Mouse (Mus musculus) G1E-ER4 (cell line): Measurements from ENCODE around the gene Itpk1. TPM values are rescaled to one million over a fixed set of nuclear protein-coding genes. Genes with fewer than 3 reads are reported as not detected.

Experiments
- GATA1 ChIP-seq: IDR thresholded peaks from one replicate; pipeline ENCODE4 v1.8.0; 2012; ENCODE audit warnings: low read length, inconsistent platforms
- polyA plus RNA-seq: library from polyadenylated mRNA; stranded (reverse); fragments of >175 nt; gene quantifications from 2 replicates; pipeline ENCODE4 v1.2.3, GENCODE M21; 2012

Itpk1 gene
- polyA plus RNA-seq, 1 experiment: 3.1 TPM

- TF ChIP-seq GATA1: no peak
These were observed 18.2 kb upstream of the Itpk1 start for GRCm38 (mm10) chr12:102722966-102723365.

- TF ChIP-seq GATA1: no peak
These were observed 17.7 kb upstream of the Itpk1 start for GRCm38 (mm10) chr12:102722451-102722850.

DNA sequence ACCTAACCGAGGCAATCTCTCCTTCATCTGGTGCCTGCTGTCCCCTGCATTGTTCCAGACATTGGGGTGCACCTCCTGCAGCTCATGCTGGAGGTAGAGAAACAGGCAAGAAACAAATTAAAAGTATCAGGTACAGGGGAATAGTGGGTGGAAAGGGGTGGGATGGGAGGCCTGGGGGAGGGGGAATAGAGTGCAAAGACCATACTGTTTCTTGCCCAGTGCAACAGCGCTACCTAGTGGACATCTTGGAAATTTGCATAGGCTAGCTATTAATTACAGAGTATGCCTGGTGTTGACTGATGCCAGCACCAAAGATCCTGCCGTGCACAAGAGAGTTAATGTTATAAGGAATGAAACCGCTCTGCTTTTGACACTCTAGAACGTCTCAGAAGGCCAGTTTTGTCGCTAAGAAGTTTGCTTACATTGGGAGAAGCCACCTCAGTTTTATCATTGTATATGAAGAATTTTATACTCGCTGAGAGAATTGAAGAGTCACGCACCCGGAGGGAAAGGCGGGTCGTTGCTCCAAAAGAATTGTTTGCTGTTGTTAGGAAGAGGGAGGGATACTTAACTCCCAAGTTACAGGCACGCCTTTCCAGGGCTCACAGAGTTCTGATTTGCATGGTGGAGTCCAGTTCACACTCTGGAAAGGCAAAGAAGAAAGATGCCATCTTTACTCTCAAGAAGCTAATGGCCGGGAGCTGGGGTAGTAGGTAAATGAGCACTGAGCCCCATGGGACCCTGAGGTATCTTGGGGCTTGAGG is 15.0 kb upstream of the Itpk1 start:
- TF ChIP-seq GATA1: no peak

GRCm38 (mm10) chr12:102714654-102715395 is 10.1 kb upstream of the Itpk1 start:
- no peak for TF ChIP-seq GATA1

DNA sequence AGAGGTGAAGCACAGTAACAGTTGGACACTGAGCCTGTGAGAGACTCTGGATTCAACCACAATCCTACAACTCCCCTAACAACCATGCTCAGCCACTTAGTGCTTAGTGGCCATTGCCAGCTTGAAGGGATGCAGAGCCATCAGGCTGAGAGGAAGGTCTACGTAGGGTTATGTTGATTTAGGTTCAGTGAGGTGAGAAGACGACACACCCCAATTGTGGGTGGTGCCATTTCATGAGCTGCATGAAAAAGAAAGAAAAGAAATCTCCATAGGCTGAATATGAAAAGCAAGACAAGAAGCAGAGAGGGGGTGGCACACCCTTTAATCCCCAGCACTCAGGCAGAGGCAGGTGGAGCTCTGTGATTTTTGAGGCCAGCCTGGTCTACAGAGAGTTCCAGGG is 9.4 kb upstream of the Itpk1 start:
- TF ChIP-seq GATA1: no peak

GRCm38 (mm10) chr12:102713153-102713865 is 8.6 kb upstream of the Itpk1 start:
- TF ChIP-seq GATA1: no peak

DNA sequence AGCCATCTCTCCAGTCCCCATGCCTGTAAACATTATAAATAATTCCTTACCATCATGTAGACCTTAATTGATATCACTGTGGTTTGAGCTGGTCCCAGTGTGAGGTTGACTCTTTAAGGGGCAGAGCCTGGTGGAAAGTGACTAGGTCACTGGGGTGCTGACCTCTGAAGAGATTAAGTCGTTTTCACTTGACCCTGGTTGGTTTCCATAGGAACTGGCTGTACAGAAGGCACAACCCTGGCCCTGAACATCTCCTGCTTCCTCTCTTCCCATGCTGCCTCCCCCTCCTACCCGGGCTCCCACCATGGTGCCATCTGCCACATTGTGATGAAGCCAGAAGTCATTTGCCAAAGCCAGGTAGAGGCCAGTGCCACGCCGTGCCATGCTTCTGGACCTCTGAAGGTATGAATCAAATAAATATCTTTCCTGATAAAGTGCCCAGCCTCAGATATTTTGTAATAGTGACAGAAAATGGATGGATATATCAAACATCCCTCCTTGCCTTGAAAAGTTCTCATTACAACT is 6.2 kb upstream of the Itpk1 start:
- no peak for TF ChIP-seq GATA1

DNA sequence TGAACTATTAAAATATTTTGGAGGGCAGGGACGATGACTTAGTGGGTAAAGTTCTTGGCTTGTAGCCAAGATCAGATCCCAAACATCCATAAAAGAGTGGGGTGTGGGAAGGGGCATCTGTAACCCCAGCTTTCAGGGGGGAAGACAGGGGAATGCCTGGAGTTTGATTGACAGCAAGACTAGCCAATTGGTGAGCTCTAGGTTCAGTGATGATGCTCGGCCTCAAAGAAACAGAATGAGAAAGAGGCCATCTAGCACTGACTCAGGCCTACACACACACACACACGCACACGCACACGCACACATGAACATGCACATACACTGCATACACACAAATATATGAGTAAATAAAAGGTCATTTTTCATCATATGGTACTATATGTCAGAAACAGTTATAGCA is 5.2 kb upstream of the Itpk1 start:
- TF ChIP-seq GATA1: no peak

- TF ChIP-seq GATA1: no peak
These were observed 3.5 kb upstream of the Itpk1 start for GRCm38 (mm10) chr12:102708220-102708619.

- TF ChIP-seq GATA1: no peak
These were observed 2.2 kb upstream of the Itpk1 start for GRCm38 (mm10) chr12:102706833-102707463.

- TF ChIP-seq GATA1: no peak
These were observed 1.3 kb upstream of the Itpk1 start for GRCm38 (mm10) chr12:102705906-102706640.

DNA sequence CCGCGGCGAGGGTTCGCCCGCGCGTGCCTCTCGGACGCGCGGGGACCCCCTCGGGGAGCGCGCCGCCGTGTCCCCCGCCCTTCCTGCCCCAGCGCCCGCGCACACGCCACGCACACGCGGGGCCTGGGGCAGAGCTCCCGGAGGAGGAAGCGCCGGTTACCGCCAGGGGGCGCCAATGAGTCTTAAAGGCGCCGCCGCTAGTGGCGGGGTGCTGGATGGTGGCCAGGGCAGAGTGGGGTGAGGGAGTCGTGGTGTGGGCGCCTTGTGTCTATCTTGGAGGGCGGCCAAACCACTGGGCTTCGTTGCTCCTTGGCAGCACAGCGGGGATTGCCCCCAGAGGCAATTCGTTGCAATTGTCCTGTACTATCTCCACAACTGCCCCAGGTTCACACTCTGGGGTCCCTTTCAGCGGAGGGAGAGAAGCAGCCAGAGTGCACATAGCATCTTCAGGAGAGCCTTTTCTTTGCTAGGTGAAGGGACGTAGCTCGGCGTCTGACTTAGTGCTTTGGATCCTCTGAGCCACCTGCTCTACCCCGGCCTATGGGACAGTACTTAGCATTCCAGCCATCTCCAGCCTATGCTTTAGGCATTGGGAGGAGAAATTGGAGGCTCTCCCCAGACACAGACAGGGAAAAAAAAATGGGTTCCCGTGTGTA is 614 bp upstream of the Itpk1 start:
- TF ChIP-seq GATA1: no peak

- no peak for TF ChIP-seq GATA1
These were observed 765 bp downstream of the Itpk1 start for GRCm38 (mm10) chr12:102703921-102704408.

- TF ChIP-seq GATA1: no peak
These were observed 1.3 kb downstream of the Itpk1 start for GRCm38 (mm10) chr12:102703441-102703840.
